Mouse (Mus musculus) liver, postnatal 0 days (tissue): Measurements from ENCODE around the gene Nr6a1. TPM values are rescaled to one million over a fixed set of nuclear protein-coding genes. Genes with fewer than 3 reads are reported as not detected.
A peak's percentile ranks its signal among the peaks of the same experiment; 100 is the strongest.

Experiments used
- ATAC-seq: fragments of 200-750 bp; cut with Nextera tagmentation; 2 replicates; pipeline ENCODE4 v1.8.0; 2017; ENCODE audit warnings: mild to moderate bottlenecking, moderate library complexity
- DNase-seq: peaks from one replicate; pipeline ENCODE4 v3.0.0-alpha.2; 2016
- H3K27ac ChIP-seq: fragments of 300-500 bp; sonication (generic); 2 replicates; pipeline ENCODE4 v1.5.1; 2014; ENCODE audit warnings: antibody characterized with exemption, moderate library complexity, mild to moderate bottlenecking, low read depth
- H3K27me3 ChIP-seq: fragments of 300-500 bp; sonication (generic); 2 replicates; pipeline ENCODE4 v1.6.1; 2014; ENCODE audit warnings: low read length, control low read depth, mixed read lengths; ENCODE audit not compliant: insufficient read depth
- H3K36me3 ChIP-seq: fragments of 300-500 bp; sonication (generic); replicated peaks from 2 replicates; pipeline ENCODE4 v1.6.1; 2014; ENCODE audit warnings: mild to moderate bottlenecking, control low read depth, low read length, moderate library complexity, mixed read lengths; ENCODE audit not compliant: insufficient read depth
- H3K4me1 ChIP-seq: fragments of 300-500 bp; sonication (generic); 2 replicates; pipeline ENCODE4 v1.6.1; 2014; ENCODE audit warnings: antibody characterized with exemption, mild to moderate bottlenecking, control low read depth; ENCODE audit not compliant: insufficient read depth
- H3K4me2 ChIP-seq: fragments of 300-500 bp; sonication (generic); 2 replicates; pipeline ENCODE4 v1.6.1; 2014; ENCODE audit warnings: low read depth, mild to moderate bottlenecking, low read length, moderate library complexity, mixed read lengths
- H3K4me3 ChIP-seq: fragments of 300-500 bp; sonication (generic); 2 replicates; pipeline ENCODE4 v1.5.1; 2014; ENCODE audit warnings: low read depth, low read length
- H3K9ac ChIP-seq: fragments of 300-500 bp; sonication (generic); replicated peaks from 2 replicates; pipeline ENCODE4 v1.6.1; 2014; ENCODE audit warnings: mild to moderate bottlenecking, moderate library complexity
- H3K9me3 ChIP-seq: fragments of 300-500 bp; sonication (generic); 2 replicates; pipeline ENCODE4 v1.6.1; 2016; ENCODE audit warnings: mild to moderate bottlenecking, control low read depth, low read length, mixed read lengths
- CTCF ChIP-seq: sonication (generic); IDR thresholded peaks from 2 replicates; pipeline ENCODE4 v1.5.1; 2016; ENCODE audit warnings: antibody characterized with exemption, low read depth
- EP300 ChIP-seq: IDR thresholded peaks from 2 replicates; pipeline ENCODE4 v1.6.1; 2016; ENCODE audit warnings: antibody characterized with exemption, low read depth, mild to moderate bottlenecking
- WGBS: fragments of 180-500 bp; shearing (Covaris S2); extraction: QIAGEN DNeasy Blood & Tissue Kit; methylation state at CpG from one replicate; pipeline ENCODE4 v1.1.7; 2014; ENCODE audit not compliant: insufficient replicate concordance; 5-methylcytosine and 5-hydroxymethylcytosine counted together
- polyA plus RNA-seq: library from polyadenylated mRNA; unstranded; fragments of >200 nt; fragmentation: Nextera tagmentation; extraction: Ambion mirVana; gene quantifications from 2 replicates; pipeline ENCODE4 v1.2.1, GENCODE M21; 2015

Nr6a1 gene
- polyA plus RNA-seq, 1 experiment from 2014 or later, result 1.1 TPM

DNA sequence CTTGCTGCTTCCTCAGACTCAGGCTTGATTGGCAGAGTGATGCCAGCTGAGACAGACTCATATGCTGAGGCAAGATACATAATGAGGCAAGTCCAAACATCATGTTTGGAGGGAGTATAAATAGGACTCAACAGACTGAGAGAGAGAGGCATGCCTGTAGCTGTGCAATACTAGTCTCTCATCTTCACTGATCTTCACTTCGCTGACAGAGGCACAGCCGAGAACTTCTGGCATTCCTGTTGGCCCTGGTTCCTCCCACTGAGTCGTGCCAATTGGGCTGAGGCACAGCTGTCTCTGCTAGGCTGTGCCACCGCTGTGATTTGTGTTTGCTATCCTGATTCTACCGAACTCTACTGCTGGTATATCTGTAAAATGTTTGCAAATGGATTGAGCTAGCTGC lies 21.4 kb downstream of the Nr6a1 start:
- TF ChIP-seq EP300, result no peak
- no peak for TF ChIP-seq CTCF
- no peak for DNase-seq
- 68% methylated on average over 5 of the region's 5 CpGs for WGBS

GRCm38 (mm10) chr2:38904290-38904689 lies 23.2 kb downstream of the Nr6a1 start:
- H3K4me2 ChIP-seq, result no peak overlapping the region

More for the DNA sequence above, 21.4 kb downstream of the Nr6a1 start:
- ATAC-seq, result no peak
- H3K4me1 ChIP-seq, result no peaks in the 10 kb centered on the region
- no peaks in the 10 kb centered on the region for H3K36me3 ChIP-seq
- H3K27ac ChIP-seq, result no peak overlapping the region
- H3K9me3 ChIP-seq, result no peaks in the 10 kb centered on the region
- no peak overlapping the region for H3K9ac ChIP-seq
- no peak overlapping the region for H3K4me2 ChIP-seq
- H3K27me3 ChIP-seq, result no peaks in the 10 kb centered on the region
- no peak overlapping the region for H3K4me3 ChIP-seq

DNA sequence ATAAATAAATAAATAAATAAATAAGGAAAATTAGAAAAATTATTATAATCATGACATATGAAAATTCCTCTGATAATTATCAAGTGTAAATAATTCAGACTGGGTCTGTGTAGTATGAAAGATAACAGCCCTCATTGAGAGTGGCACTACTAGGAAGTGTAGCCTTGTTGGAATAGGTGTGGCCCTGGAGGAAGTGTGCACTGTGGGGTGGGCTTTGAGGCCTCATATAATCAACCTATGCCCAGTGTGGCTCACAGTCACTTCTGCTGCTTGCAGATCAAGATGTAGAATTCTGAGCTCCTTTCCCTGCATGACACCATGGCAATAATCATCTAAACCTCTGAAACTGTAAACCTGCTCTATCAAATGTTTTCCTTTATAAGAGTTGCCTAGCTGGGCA lies 24.6 kb downstream of the Nr6a1 start:
- H3K4me3 ChIP-seq, result no peak overlapping the region
- H3K36me3 ChIP-seq, result no peaks in the 10 kb centered on the region
- ATAC-seq (no peak), DNase-seq (no peak)
- H3K9ac ChIP-seq, result no peak overlapping the region
- no peaks in the 10 kb centered on the region for H3K27me3 ChIP-seq
- no peak overlapping the region for H3K4me2 ChIP-seq
- no peaks in the 10 kb centered on the region for H3K4me1 ChIP-seq
- no peak overlapping the region for H3K27ac ChIP-seq
- no peak for TF ChIP-seq CTCF
- no peak for TF ChIP-seq EP300
- H3K9me3 ChIP-seq, result no peaks in the 10 kb centered on the region

More at GRCm38 (mm10) chr2:38904290-38904689, 23.2 kb downstream of the Nr6a1 start:
- Histone ChIP-seq H3K4me1 (no peaks in the 10 kb centered on the region), H3K27ac (no peak overlapping the region), H3K36me3 (no peaks in the 10 kb centered on the region), H3K27me3 (no peaks in the 10 kb centered on the region), H3K9ac (no peak overlapping the region), H3K9me3 (no peaks in the 10 kb centered on the region), H3K4me3 (no peak overlapping the region)
- TF ChIP-seq CTCF, result no peak
- no peak for TF ChIP-seq EP300
- no peak for ATAC-seq
- 47% methylated on average over 1 of the region's 1 CpGs for WGBS
- no peak for DNase-seq

DNA sequence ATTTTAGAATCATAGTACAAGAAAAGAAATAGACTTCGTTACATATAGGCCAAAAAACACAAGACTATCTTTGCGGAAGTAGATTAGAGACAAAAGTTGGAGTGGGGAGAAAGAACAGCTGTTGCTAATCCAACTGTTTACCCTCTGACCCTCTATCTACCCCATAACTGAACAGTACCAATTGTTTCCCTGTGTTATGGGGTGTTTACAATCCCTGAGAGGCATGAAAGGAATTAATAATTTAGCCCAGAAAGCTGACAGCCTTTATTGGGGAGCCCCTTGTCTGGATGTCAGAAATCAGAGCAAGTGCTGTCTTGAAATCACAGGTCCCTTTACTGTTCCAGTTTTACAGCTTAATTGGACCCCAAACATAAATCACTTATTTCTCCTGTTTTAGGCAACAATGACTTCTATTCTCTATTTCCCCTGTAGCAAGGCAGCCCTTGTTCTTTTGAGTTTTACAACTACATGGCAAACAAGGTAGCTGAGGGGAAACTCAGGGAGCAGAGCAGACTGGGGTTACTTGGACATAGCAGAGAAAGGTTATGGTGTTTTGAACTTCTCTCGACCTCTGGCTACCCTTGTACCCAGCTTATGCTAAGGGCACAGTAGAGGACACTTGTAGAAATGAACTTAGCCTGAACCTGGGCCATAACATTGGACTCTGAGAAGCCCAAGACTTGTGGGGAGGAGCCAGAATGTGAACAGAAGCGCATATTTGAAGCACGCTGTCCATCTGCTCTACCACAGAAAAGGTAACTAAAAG lies 46.4 kb downstream of the Nr6a1 start:
- no peak for ATAC-seq
- no peaks in the 10 kb centered on the region for H3K27me3 ChIP-seq
- H3K9ac ChIP-seq, result no peak overlapping the region
- no peaks in the 10 kb centered on the region for H3K4me1 ChIP-seq
- 78% methylated on average over 5 of the region's 5 CpGs for WGBS
- no peak overlapping the region for H3K4me2 ChIP-seq
- TF ChIP-seq CTCF (no peak), EP300 (no peak)
- no peaks in the 10 kb centered on the region for H3K9me3 ChIP-seq
- no peak overlapping the region for H3K27ac ChIP-seq
- DNase-seq, result no peak
- no peaks in the 10 kb centered on the region for H3K36me3 ChIP-seq
- H3K4me3 ChIP-seq, result no peak overlapping the region

GRCm38 (mm10) chr2:38874544-38875108 lies 52.9 kb downstream of the Nr6a1 start:
- H3K9me3 ChIP-seq, result no peaks in the 10 kb centered on the region
- no peaks in the 10 kb centered on the region for H3K36me3 ChIP-seq
- DNase-seq (peak; percentile 15), ATAC-seq (peak; percentile 85)
- 58% methylated on average over 1 of the region's 1 CpGs for WGBS
- peak overlapping the region; percentile 51; the same call in 1 of the 2 replicates for H3K27ac ChIP-seq
- H3K4me2 ChIP-seq, result no peak overlapping the region
- H3K4me1 ChIP-seq, result peaks cover 5% of the 10 kb centered on the region; the same call in 1 of the 2 replicates
- H3K9ac ChIP-seq, result no peak overlapping the region
- no peak overlapping the region for H3K4me3 ChIP-seq
- no peaks in the 10 kb centered on the region for H3K27me3 ChIP-seq
- TF ChIP-seq CTCF, result no peak
- TF ChIP-seq EP300, result no peak

GRCm38 (mm10) chr2:38872730-38873129 lies 54.8 kb downstream of the Nr6a1 start:
- Histone ChIP-seq H3K9ac (no peak overlapping the region), H3K27ac (no peak overlapping the region), H3K4me2 (no peak overlapping the region), H3K27me3 (no peaks in the 10 kb centered on the region), H3K4me1 (peaks cover 5% of the 10 kb centered on the region; the same call in 1 of the 2 replicates), H3K9me3 (no peaks in the 10 kb centered on the region), H3K4me3 (no peak overlapping the region), H3K36me3 (no peaks in the 10 kb centered on the region)
- ATAC-seq (no peak), DNase-seq (no peak)
- 50% methylated on average over 1 of the region's 1 CpGs for WGBS
- TF ChIP-seq EP300 (no peak), CTCF (no peak)

GRCm38 (mm10) chr2:38866711-38867110 lies 60.8 kb downstream of the Nr6a1 start:
- Histone ChIP-seq H3K4me3 (no peak overlapping the region), H3K27ac (no peak overlapping the region), H3K27me3 (no peaks in the 10 kb centered on the region), H3K9me3 (no peaks in the 10 kb centered on the region), H3K9ac (no peak overlapping the region), H3K4me2 (no peak overlapping the region), H3K4me1 (0 out of 2 replicates have a peak, but pooled peaks cover 2% of the 10 kb centered on the region), H3K36me3 (no peaks in the 10 kb centered on the region)
- no peak for TF ChIP-seq CTCF
- no peak for TF ChIP-seq EP300
- ATAC-seq (no peak), DNase-seq (no peak)
- WGBS, result 48% methylated on average over 1 of the region's 1 CpGs
